Mouse (Mus musculus): ENCODE measurements around the gene Olfr1402. TPM values are rescaled to one million over a fixed set of nuclear protein-coding genes. Genes with fewer than 3 reads are reported as not detected.

The Olfr1402 gene
- polyA plus RNA-seq, 1 experiment from 2014 or later: not detected

Other genes with a start within 250 kb of the Olfr1402 start
- gene Bcl9, start 124.1 kb downstream of the Olfr1402 start, polyA plus RNA-seq (2014; fragmentation: Nextera tagmentation; extraction: Ambion mirVana): 81.8 and 82.1 TPM in 2 replicates
- 18.9 and 21.0 TPM in 2 replicates for gene Chd1l, start 188.2 kb upstream of the Olfr1402 start, polyA plus RNA-seq (2014; fragmentation: Nextera tagmentation; extraction: Ambion mirVana)
- 0.65 and 0.69 TPM in 2 replicates for gene Fmo5, start 206.8 kb upstream of the Olfr1402 start, polyA plus RNA-seq (2014; fragmentation: Nextera tagmentation; extraction: Ambion mirVana)
- 6.8 and 7.6 TPM in 2 replicates for gene Prkab2, start 236.2 kb upstream of the Olfr1402 start, polyA plus RNA-seq (2014; fragmentation: Nextera tagmentation; extraction: Ambion mirVana)

Data from forebrain, embryonic 11.5 days (tissue).